Mouse (Mus musculus): ENCODE results near the gene Med10.
A peak's percentile ranks its signal among the peaks of the same experiment; 100 is the strongest.

The Med10 gene

GRCm38 (mm10) chr13:69802095-69802494 is at the start of gene Med10:
TSS of gene Med10 (plus strand) at chr13:69802395.
- no peak for DNase-seq (ENCODE audit: low spot score)

GRCm38 (mm10) chr13:69752875-69753274 is 49.3 kb upstream of the Med10 start:
- no peak for DNase-seq (ENCODE audit: low spot score)

- no peak for DNase-seq (ENCODE audit: low spot score)
These were observed 43.2 kb upstream of the Med10 start for GRCm38 (mm10) chr13:69758979-69759378.

GRCm38 (mm10) chr13:69761393-69761792 is 40.8 kb upstream of the Med10 start:
- DNase-seq (ENCODE audit: low spot score), result peak; percentile 18

- DNase-seq (ENCODE audit: low spot score), result no peak
These were observed 37.5 kb upstream of the Med10 start for GRCm38 (mm10) chr13:69764646-69765045.

- no peak for DNase-seq (ENCODE audit: low spot score)
These were observed 34.0 kb upstream of the Med10 start for GRCm38 (mm10) chr13:69768152-69768551.

- DNase-seq (ENCODE audit: low spot score), result no peak
These were observed 31.4 kb upstream of the Med10 start for GRCm38 (mm10) chr13:69770538-69771456.

GRCm38 (mm10) chr13:69772358-69772757 is 29.8 kb upstream of the Med10 start:
- no peak for DNase-seq (ENCODE audit: low spot score)

- DNase-seq (ENCODE audit: low spot score), result no peak
These were observed 24.0 kb upstream of the Med10 start for GRCm38 (mm10) chr13:69778221-69778620.

GRCm38 (mm10) chr13:69788704-69789103 is 13.5 kb upstream of the Med10 start:
- DNase-seq (ENCODE audit: low spot score), result no peak

GRCm38 (mm10) chr13:69791814-69792213 is 10.4 kb upstream of the Med10 start:
- DNase-seq (ENCODE audit: low spot score), result no peak

- no peak for DNase-seq (ENCODE audit: low spot score)
These were observed 9.6 kb upstream of the Med10 start for GRCm38 (mm10) chr13:69792541-69793009.

- no peak for DNase-seq (ENCODE audit: low spot score)
These were observed 7.4 kb upstream of the Med10 start for GRCm38 (mm10) chr13:69794808-69795207.

GRCm38 (mm10) chr13:69809681-69810611 is 7.8 kb downstream of the Med10 start:
- peak; percentile 89 for DNase-seq (ENCODE audit: low spot score)

- no peak for DNase-seq (ENCODE audit: low spot score)
These were observed 8.9 kb downstream of the Med10 start for GRCm38 (mm10) chr13:69810936-69811680.

GRCm38 (mm10) chr13:69813870-69814269 is 11.7 kb downstream of the Med10 start:
- no peak for DNase-seq (ENCODE audit: low spot score)

- no peak for DNase-seq (ENCODE audit: low spot score)
These were observed 16.1 kb downstream of the Med10 start for GRCm38 (mm10) chr13:69818306-69818705.

GRCm38 (mm10) chr13:69821169-69821822 is 19.1 kb downstream of the Med10 start:
- DNase-seq (ENCODE audit: low spot score), result no peak

GRCm38 (mm10) chr13:69823920-69824637 is 21.9 kb downstream of the Med10 start:
- no peak for DNase-seq (ENCODE audit: low spot score)

- no peak for DNase-seq (ENCODE audit: low spot score)
These were observed 23.4 kb downstream of the Med10 start for GRCm38 (mm10) chr13:69825396-69826095.
